Mouse (Mus musculus): ENCODE results near the gene Rspo1.

DNA sequence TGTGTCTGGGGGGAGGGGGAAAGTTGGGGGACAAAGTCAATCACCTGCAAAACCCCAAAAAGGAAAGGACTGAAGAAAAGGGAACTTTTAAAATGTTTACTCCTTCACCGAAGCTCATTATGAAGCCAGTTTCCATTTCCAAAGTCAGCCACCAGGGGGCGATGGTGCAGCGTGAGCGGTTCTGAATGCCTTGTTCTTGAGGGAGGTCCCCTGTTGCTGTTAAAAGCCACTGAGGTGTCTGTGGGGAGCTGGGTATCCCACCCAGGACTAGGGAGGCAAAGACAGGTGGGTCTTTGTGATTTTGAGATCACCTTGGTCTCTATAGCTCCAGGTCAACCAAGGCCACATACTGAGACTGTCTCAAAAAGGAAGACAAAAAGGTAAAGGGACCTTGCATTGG lies 43.2 kb upstream of the Rspo1 start:
- TF ChIP-seq CTCF (IDR thresholded peaks at IDR 0.05; ENCODE audit: insufficient read depth, low read depth, low read length), result peak; percentile 87
- TF ChIP-seq POLR2A (IDR thresholded peaks at IDR 0.05; ENCODE audit: insufficient read depth, low read depth, low read length), result no peak
